Mouse (Mus musculus) intestine, postnatal 0 days (tissue): ENCODE measurements around the gene Vps25. TPM values are rescaled to one million over a fixed set of nuclear protein-coding genes. Genes with fewer than 3 reads are reported as not detected.

Experiments used
- ATAC-seq: fragments of 200-750 bp; cut with Nextera tagmentation; 2 replicates; pipeline ENCODE4 v1.8.0; 2017; ENCODE audit warnings: mild to moderate bottlenecking, moderate TSS enrichment, moderate library complexity
- H3K27ac ChIP-seq: fragments of 300-500 bp; sonication (generic); 2 replicates; pipeline ENCODE4 v1.5.1; 2014; ENCODE audit warnings: mild to moderate bottlenecking, low read depth, low read length, moderate library complexity
- H3K27me3 ChIP-seq: fragments of 300-500 bp; sonication (generic); replicated peaks from 2 replicates; pipeline ENCODE4 v1.6.1; 2014; ENCODE audit warnings: low read length, mixed read lengths; ENCODE audit not compliant: control insufficient read depth, insufficient read depth
- H3K36me3 ChIP-seq: fragments of 300-500 bp; sonication (generic); 2 replicates; pipeline ENCODE4 v1.6.1; 2014; ENCODE audit warnings: mild to moderate bottlenecking, moderate library complexity; ENCODE audit not compliant: control insufficient read depth, insufficient read depth
- H3K4me1 ChIP-seq: fragments of 300-500 bp; sonication (generic); replicated peaks from 2 replicates; pipeline ENCODE4 v1.6.1; 2014; ENCODE audit warnings: antibody characterized with exemption, low read length, mixed read lengths; ENCODE audit not compliant: control insufficient read depth, insufficient read depth
- H3K4me2 ChIP-seq: fragments of 300-500 bp; sonication (generic); replicated peaks from 2 replicates; pipeline ENCODE4 v1.6.1; 2014; ENCODE audit warnings: low read depth, mild to moderate bottlenecking, moderate library complexity
- H3K4me3 ChIP-seq: fragments of 300-500 bp; sonication (generic); 2 replicates; pipeline ENCODE4 v1.5.1; 2014; ENCODE audit warnings: low read depth, low read length
- H3K9ac ChIP-seq: fragments of 300-500 bp; sonication (generic); 2 replicates; pipeline ENCODE4 v1.6.1; 2014; ENCODE audit warnings: mild to moderate bottlenecking, low read depth, low read length
- H3K9me3 ChIP-seq: fragments of 300-500 bp; sonication (generic); 2 replicates; pipeline ENCODE4 v1.6.1; 2016; ENCODE audit warnings: mixed run types; ENCODE audit not compliant: control insufficient read depth
- CTCF ChIP-seq: sonication (generic); IDR thresholded peaks from 2 replicates; pipeline ENCODE4 v1.5.1; 2016; ENCODE audit warnings: low read depth, mild to moderate bottlenecking, control low read depth, antibody characterized with exemption, moderate library complexity
- WGBS: fragments of 180-500 bp; shearing (Covaris S2); extraction: QIAGEN DNeasy Blood & Tissue Kit; methylation state at CpG from one replicate; pipeline ENCODE4 v1.1.7; 2014; 5-methylcytosine and 5-hydroxymethylcytosine counted together
- polyA plus RNA-seq: library from polyadenylated mRNA; unstranded; fragments of >200 nt; fragmentation: Nextera tagmentation; extraction: Ambion mirVana; gene quantifications from 2 replicates; pipeline ENCODE4 v1.2.1, GENCODE M21; 2015

The Vps25 gene
- polyA plus RNA-seq, 1 experiment from 2014 or later, result 157 TPM

DNA sequence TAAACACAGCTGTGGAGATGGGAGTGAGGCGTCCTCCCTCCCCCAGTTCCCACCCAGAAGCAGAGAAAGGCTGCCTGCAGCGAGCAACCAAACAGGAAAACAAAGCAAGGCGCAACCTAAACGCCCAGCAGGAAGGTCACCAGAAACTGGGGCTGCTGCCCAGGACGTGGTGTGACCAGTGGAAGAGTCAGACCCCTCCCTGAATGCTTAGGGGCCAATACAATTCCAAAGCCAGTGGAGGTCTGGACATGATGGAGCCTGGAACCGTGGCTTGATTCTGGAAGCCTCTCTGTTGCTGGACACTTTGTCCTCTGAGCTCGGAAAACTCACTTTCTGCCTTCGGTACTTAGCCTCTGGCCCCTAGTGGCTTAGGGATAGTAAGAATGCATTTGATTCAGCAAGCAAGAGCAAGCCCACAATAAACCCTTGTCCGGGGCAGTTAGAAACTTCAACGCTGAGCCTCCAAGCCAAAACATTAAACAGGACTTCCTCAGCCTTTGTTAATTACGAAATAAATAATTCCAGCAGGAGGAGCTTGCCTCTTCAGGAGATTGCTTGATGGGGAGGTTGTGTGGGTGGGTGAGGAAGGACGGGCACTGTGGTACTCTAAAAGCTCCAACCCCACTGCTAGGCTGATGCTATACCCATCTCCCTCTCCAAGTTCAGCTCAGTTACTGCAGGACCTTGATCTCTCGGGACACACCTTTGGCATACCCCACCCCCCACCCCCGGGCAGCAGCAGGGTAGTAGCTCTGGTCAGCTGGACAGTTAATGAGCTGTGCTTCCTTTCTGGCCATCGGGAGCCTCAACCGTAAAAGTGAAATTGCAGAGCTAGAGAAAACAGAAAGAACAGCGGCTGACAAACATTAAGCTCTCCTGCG lies 22.3 kb upstream of the Vps25 start:
- Histone ChIP-seq H3K36me3 (no peaks in the 10 kb centered on the region), H3K27ac (peak overlapping the region; percentile 71), H3K4me3 (peak overlapping the region; percentile 32), H3K9me3 (no peaks in the 10 kb centered on the region), H3K4me1 (no peaks in the 10 kb centered on the region; the same call in 1 of the 2 replicates), H3K4me2 (peak overlapping the region; percentile 61), H3K9ac (peak overlapping the region; percentile 34; the same call in 1 of the 2 replicates), H3K27me3 (no peaks in the 10 kb centered on the region)
- peak; percentile 11; the same call in 1 of the 2 replicates for TF ChIP-seq CTCF
- no peak for ATAC-seq
- WGBS, result 8% methylated on average over 18 of the region's 18 CpGs

DNA sequence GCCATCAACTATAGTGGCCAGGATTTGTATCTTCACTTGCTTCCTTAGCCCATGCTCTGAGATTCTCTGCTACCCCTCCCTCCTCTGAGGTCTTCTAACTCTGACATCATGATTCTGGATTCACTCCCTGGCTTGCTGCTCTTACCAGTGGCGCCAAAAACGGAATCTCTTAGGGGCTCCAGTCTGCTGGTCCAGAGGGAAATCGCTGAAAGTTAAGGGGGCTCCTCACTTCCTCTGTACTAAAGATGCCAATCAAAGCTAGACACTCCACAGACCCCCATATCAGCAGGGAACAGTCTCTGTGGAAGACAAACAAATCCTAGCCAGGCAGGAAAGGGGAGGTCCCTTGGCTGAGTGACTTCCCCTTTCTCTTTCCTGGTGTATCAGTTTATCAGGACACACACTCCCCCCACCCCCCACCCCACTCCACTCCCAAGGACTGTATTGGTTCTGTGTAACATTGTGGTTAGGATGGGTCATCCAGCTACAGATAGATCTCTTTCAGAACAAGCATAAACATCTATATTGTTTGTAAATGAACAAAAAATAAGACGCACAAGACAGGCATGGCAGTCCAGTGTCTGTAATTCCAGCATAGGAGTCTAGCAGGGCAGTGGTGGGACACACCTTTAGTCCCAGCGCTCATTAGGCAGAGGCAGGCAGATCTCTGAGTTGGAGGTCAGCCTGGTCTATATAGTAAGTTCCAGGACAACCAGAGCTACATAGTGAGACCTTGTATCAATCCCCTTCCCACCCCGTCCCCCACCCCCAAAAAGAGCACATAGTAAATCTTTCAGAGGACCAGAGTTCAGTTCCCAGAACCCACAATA lies 21.3 kb upstream of the Vps25 start:
- peak overlapping the region; percentile 61 for H3K4me2 ChIP-seq
- TF ChIP-seq CTCF, result no peak
- no peaks in the 10 kb centered on the region; the same call in 1 of the 2 replicates for H3K4me1 ChIP-seq
- H3K27me3 ChIP-seq, result no peaks in the 10 kb centered on the region
- peak; percentile 38; the same call in 1 of the 2 replicates for ATAC-seq
- peak overlapping the region; percentile 34; the same call in 1 of the 2 replicates for H3K9ac ChIP-seq
- no peaks in the 10 kb centered on the region for H3K36me3 ChIP-seq
- no peaks in the 10 kb centered on the region for H3K9me3 ChIP-seq
- WGBS, result 48% methylated on average over 6 of the region's 6 CpGs
- H3K27ac ChIP-seq, result peak overlapping the region; percentile 71
- H3K4me3 ChIP-seq, result peak overlapping the region; percentile 32; the same call in 1 of the 2 replicates

DNA sequence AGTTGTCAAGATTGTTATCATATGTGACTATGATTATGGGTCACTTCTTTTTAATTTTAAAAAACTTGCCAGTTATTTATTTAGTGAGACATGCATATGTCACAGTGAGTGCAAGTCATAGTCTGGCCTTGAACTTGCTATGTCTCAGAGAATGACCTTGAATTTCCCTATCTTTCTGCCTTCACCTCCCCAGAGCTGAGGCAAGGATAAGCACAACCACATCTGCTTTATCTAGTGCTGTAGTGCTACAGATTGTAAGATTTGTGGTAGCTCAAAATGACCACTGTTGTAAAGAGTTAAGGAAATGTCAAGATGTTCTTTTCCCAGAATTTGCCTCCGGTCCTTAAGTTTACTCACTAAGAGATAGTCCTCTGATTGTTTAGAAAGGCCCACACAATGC lies 20.3 kb upstream of the Vps25 start:
- Histone ChIP-seq H3K4me3 (no peak overlapping the region), H3K9ac (no peak overlapping the region), H3K4me2 (no peak overlapping the region), H3K9me3 (no peaks in the 10 kb centered on the region), H3K36me3 (no peaks in the 10 kb centered on the region), H3K4me1 (no peaks in the 10 kb centered on the region; the same call in 1 of the 2 replicates), H3K27ac (no peak overlapping the region), H3K27me3 (no peaks in the 10 kb centered on the region)
- TF ChIP-seq CTCF, result no peak
- 44% methylated on average over 1 of the region's 1 CpGs for WGBS
- no peak for ATAC-seq

DNA sequence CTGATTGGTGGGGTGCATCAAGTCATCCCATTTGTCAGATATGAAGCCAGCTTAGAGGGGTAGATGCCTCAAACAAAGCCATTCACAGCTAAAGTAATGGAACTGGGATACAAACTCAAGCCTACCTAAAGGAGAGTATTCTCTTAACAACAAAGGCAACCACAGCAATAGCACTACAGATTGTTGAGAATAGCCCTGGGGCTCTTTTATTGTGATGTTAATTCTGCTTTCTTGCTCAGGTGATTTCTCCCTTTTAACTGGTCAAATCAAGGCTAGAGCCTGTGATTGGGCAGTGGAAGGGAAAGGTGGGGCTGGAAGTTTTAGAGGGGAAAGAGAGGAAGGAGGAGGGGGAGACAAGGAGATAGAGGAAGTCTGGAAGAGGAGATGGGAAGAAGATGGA lies 19.4 kb upstream of the Vps25 start:
- Histone ChIP-seq H3K4me1 (no peaks in the 10 kb centered on the region; the same call in 1 of the 2 replicates), H3K27me3 (no peaks in the 10 kb centered on the region), H3K4me3 (no peak overlapping the region), H3K27ac (no peak overlapping the region), H3K4me2 (no peak overlapping the region), H3K9me3 (no peaks in the 10 kb centered on the region), H3K9ac (no peak overlapping the region), H3K36me3 (no peaks in the 10 kb centered on the region)
- TF ChIP-seq CTCF, result no peak
- no peak for ATAC-seq

DNA sequence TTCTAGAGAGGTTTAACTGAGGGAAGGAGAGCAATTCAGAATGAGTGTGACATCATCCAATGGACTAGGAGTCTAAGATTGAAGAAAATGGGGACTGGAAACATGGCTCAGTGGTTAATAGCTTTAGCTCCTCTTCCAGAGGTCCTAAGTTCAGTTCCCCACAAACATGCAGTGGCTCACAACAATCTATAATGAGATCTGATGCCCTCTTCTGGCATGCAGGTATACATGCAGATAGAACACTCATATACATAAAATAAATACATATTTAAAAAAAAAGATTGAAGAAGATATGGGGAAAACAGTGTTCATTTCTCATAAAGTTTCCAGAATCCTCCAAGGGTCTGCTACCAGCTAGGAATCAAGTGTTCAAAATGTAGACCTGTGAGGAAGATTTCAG lies 18.1 kb upstream of the Vps25 start:
- no peak for ATAC-seq
- no peak overlapping the region for H3K4me3 ChIP-seq
- no peak overlapping the region for H3K9ac ChIP-seq
- H3K4me2 ChIP-seq, result no peak overlapping the region
- H3K9me3 ChIP-seq, result no peaks in the 10 kb centered on the region
- H3K27me3 ChIP-seq, result no peaks in the 10 kb centered on the region
- no peaks in the 10 kb centered on the region; the same call in 1 of the 2 replicates for H3K4me1 ChIP-seq
- peak; percentile 33 for TF ChIP-seq CTCF
- no peaks in the 10 kb centered on the region for H3K36me3 ChIP-seq
- H3K27ac ChIP-seq, result no peak overlapping the region

DNA sequence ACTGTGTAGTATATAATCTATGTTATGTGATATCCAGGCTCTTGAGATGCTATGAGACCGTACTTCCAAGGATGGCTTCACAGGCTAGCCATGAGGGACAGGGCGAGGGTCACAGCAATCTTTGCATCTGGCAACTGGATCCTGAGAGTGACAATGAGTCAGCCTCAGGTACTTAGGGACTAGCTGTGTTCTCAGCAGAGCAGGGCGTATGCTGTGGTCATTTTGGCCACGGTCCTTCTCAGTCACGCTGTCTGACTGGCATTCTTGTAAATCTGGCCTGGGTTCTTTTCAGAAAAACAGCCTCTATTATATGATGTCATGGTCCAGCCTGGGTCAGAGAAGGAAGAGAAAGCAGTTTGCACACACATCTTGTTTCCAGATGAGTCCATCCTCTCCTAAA lies 16.7 kb upstream of the Vps25 start:
- Histone ChIP-seq H3K9ac (no peak overlapping the region), H3K4me3 (no peak overlapping the region), H3K9me3 (no peaks in the 10 kb centered on the region), H3K4me2 (no peak overlapping the region), H3K36me3 (no peaks in the 10 kb centered on the region), H3K27ac (no peak overlapping the region), H3K27me3 (no peaks in the 10 kb centered on the region), H3K4me1 (no peaks in the 10 kb centered on the region)
- 96% methylated on average over 5 of the region's 5 CpGs for WGBS
- TF ChIP-seq CTCF, result no peak
- ATAC-seq, result no peak
